Mouse (Mus musculus): ENCODE results near the gene Dnajc28. TPM values are rescaled to one million over a fixed set of nuclear protein-coding genes. Genes with fewer than 3 reads are reported as not detected.

Dnajc28 gene
- polyA plus RNA-seq, 1 experiment from 2014 or later, result 4.1 TPM

GRCm38 (mm10) chr16:91628673-91629072 is 9.8 kb upstream of the Dnajc28 start:
- Histone ChIP-seq H3K4me1 (ENCODE audit: control insufficient read depth, insufficient read depth, low read length) (no peaks in the 10 kb centered on the region), H3K9me3 (ENCODE audit: control insufficient read depth, low read depth, low read length) (no peaks in the 10 kb centered on the region), H3K36me3 (ENCODE audit: control insufficient read depth, insufficient read depth, low read length) (peaks cover 71% of the 10 kb centered on the region), H3K27me3 (ENCODE audit: control insufficient read depth, insufficient read depth, low read length) (no peaks in the 10 kb centered on the region), H3K27ac (ENCODE audit: low read length) (no peak overlapping the region), H3K4me3 (ENCODE audit: low read depth, low read length) (no peak overlapping the region), H3K9ac (replicated peaks; ENCODE audit: low read depth, low read length) (no peak overlapping the region), H3K4me2 (replicated peaks; ENCODE audit: low read depth, low read length) (no peak overlapping the region)
- ATAC-seq (ENCODE audit: insufficient number of reproducible peaks, insufficient read depth, low FRiP score, low read depth), result no peak
- WGBS, result 89% methylated on average over 3 of the region's 3 CpGs

- Histone ChIP-seq H3K9ac (replicated peaks; ENCODE audit: low read depth, low read length) (no peak overlapping the region), H3K36me3 (ENCODE audit: control insufficient read depth, insufficient read depth, low read length) (peaks cover 75% of the 10 kb centered on the region), H3K4me3 (ENCODE audit: low read depth, low read length) (no peak overlapping the region), H3K27me3 (ENCODE audit: control insufficient read depth, insufficient read depth, low read length) (no peaks in the 10 kb centered on the region), H3K27ac (ENCODE audit: low read length) (no peak overlapping the region), H3K4me1 (ENCODE audit: control insufficient read depth, insufficient read depth, low read length) (no peaks in the 10 kb centered on the region), H3K9me3 (ENCODE audit: control insufficient read depth, low read depth, low read length) (no peaks in the 10 kb centered on the region), H3K4me2 (replicated peaks; ENCODE audit: low read depth, low read length) (no peak overlapping the region)
- WGBS, result 83% methylated on average over 7 of the region's 7 CpGs
- no peak for ATAC-seq (ENCODE audit: insufficient number of reproducible peaks, insufficient read depth, low FRiP score, low read depth)
Observed at GRCm38 (mm10) chr16:91627831-91628230, 9.0 kb upstream of the Dnajc28 start.

GRCm38 (mm10) chr16:91623074-91623473 is 4.2 kb upstream of the Dnajc28 start:
- Histone ChIP-seq H3K9ac (replicated peaks; ENCODE audit: low read depth, low read length) (no peak overlapping the region), H3K27me3 (ENCODE audit: control insufficient read depth, insufficient read depth, low read length) (no peaks in the 10 kb centered on the region), H3K4me2 (replicated peaks; ENCODE audit: low read depth, low read length) (no peak overlapping the region), H3K27ac (ENCODE audit: low read length) (no peak overlapping the region), H3K4me3 (ENCODE audit: low read depth, low read length) (no peak overlapping the region), H3K9me3 (ENCODE audit: control insufficient read depth, low read depth, low read length) (no peaks in the 10 kb centered on the region), H3K36me3 (ENCODE audit: control insufficient read depth, insufficient read depth, low read length) (peaks cover 60% of the 10 kb centered on the region), H3K4me1 (ENCODE audit: control insufficient read depth, insufficient read depth, low read length) (no peaks in the 10 kb centered on the region)
- 96% methylated on average over 9 of the region's 9 CpGs for WGBS
- no peak for ATAC-seq (ENCODE audit: insufficient number of reproducible peaks, insufficient read depth, low FRiP score, low read depth)

GRCm38 (mm10) chr16:91620991-91621390 is 2.2 kb upstream of the Dnajc28 start:
- Histone ChIP-seq H3K4me2 (replicated peaks; ENCODE audit: low read depth, low read length) (no peak overlapping the region), H3K9me3 (ENCODE audit: control insufficient read depth, low read depth, low read length) (no peaks in the 10 kb centered on the region), H3K4me3 (ENCODE audit: low read depth, low read length) (no peak overlapping the region), H3K27me3 (ENCODE audit: control insufficient read depth, insufficient read depth, low read length) (no peaks in the 10 kb centered on the region), H3K9ac (replicated peaks; ENCODE audit: low read depth, low read length) (no peak overlapping the region), H3K4me1 (ENCODE audit: control insufficient read depth, insufficient read depth, low read length) (no peaks in the 10 kb centered on the region), H3K27ac (ENCODE audit: low read length) (no peak overlapping the region), H3K36me3 (ENCODE audit: control insufficient read depth, insufficient read depth, low read length) (peaks cover 50% of the 10 kb centered on the region)
- WGBS, result 85% methylated on average over 11 of the region's 11 CpGs
- ATAC-seq (ENCODE audit: insufficient number of reproducible peaks, insufficient read depth, low FRiP score, low read depth), result no peak

GRCm38 (mm10) chr16:91620185-91620584 is 1.4 kb upstream of the Dnajc28 start:
- H3K4me2 ChIP-seq (replicated peaks; ENCODE audit: low read depth, low read length), result no peak overlapping the region
- H3K27ac ChIP-seq (ENCODE audit: low read length), result no peak overlapping the region
- no peaks in the 10 kb centered on the region for H3K27me3 ChIP-seq (ENCODE audit: control insufficient read depth, insufficient read depth, low read length)
- H3K4me3 ChIP-seq (ENCODE audit: low read depth, low read length), result no peak overlapping the region
- H3K4me1 ChIP-seq (ENCODE audit: control insufficient read depth, insufficient read depth, low read length), result no peaks in the 10 kb centered on the region
- no peak for ATAC-seq (ENCODE audit: insufficient number of reproducible peaks, insufficient read depth, low FRiP score, low read depth)
- H3K36me3 ChIP-seq (ENCODE audit: control insufficient read depth, insufficient read depth, low read length), result peaks cover 44% of the 10 kb centered on the region
- no peak overlapping the region for H3K9ac ChIP-seq (replicated peaks; ENCODE audit: low read depth, low read length)
- no peaks in the 10 kb centered on the region for H3K9me3 ChIP-seq (ENCODE audit: control insufficient read depth, low read depth, low read length)
- 88% methylated on average over 5 of the region's 5 CpGs for WGBS

GRCm38 (mm10) chr16:91614552-91614951 is 4.3 kb downstream of the Dnajc28 start:
- Histone ChIP-seq H3K9me3 (ENCODE audit: control insufficient read depth, low read depth, low read length) (no peaks in the 10 kb centered on the region), H3K4me3 (ENCODE audit: low read depth, low read length) (no peak overlapping the region), H3K27me3 (ENCODE audit: control insufficient read depth, insufficient read depth, low read length) (no peaks in the 10 kb centered on the region), H3K9ac (replicated peaks; ENCODE audit: low read depth, low read length) (no peak overlapping the region), H3K36me3 (ENCODE audit: control insufficient read depth, insufficient read depth, low read length) (no peaks in the 10 kb centered on the region), H3K4me2 (replicated peaks; ENCODE audit: low read depth, low read length) (no peak overlapping the region), H3K4me1 (ENCODE audit: control insufficient read depth, insufficient read depth, low read length) (no peaks in the 10 kb centered on the region), H3K27ac (ENCODE audit: low read length) (no peak overlapping the region)
- WGBS, result 83% methylated on average over 6 of the region's 6 CpGs
- no peak for ATAC-seq (ENCODE audit: insufficient number of reproducible peaks, insufficient read depth, low FRiP score, low read depth)

GRCm38 (mm10) chr16:91612525-91612924 is 6.3 kb downstream of the Dnajc28 start:
- H3K4me3 ChIP-seq (ENCODE audit: low read depth, low read length), result no peak overlapping the region
- no peak overlapping the region for H3K4me2 ChIP-seq (replicated peaks; ENCODE audit: low read depth, low read length)
- no peaks in the 10 kb centered on the region for H3K9me3 ChIP-seq (ENCODE audit: control insufficient read depth, low read depth, low read length)
- no peaks in the 10 kb centered on the region for H3K4me1 ChIP-seq (ENCODE audit: control insufficient read depth, insufficient read depth, low read length)
- no peaks in the 10 kb centered on the region for H3K36me3 ChIP-seq (ENCODE audit: control insufficient read depth, insufficient read depth, low read length)
- H3K9ac ChIP-seq (replicated peaks; ENCODE audit: low read depth, low read length), result no peak overlapping the region
- ATAC-seq (ENCODE audit: insufficient number of reproducible peaks, insufficient read depth, low FRiP score, low read depth), result no peak
- H3K27me3 ChIP-seq (ENCODE audit: control insufficient read depth, insufficient read depth, low read length), result no peaks in the 10 kb centered on the region
- no peak overlapping the region for H3K27ac ChIP-seq (ENCODE audit: low read length)
- WGBS, result 61% methylated on average over 5 of the region's 5 CpGs

GRCm38 (mm10) chr16:91611248-91611647 is 7.6 kb downstream of the Dnajc28 start:
- H3K27me3 ChIP-seq (ENCODE audit: control insufficient read depth, insufficient read depth, low read length), result no peaks in the 10 kb centered on the region
- WGBS, result 72% methylated on average over 11 of the region's 11 CpGs
- H3K9ac ChIP-seq (replicated peaks; ENCODE audit: low read depth, low read length), result no peak overlapping the region
- H3K4me1 ChIP-seq (ENCODE audit: control insufficient read depth, insufficient read depth, low read length), result no peaks in the 10 kb centered on the region
- no peak overlapping the region for H3K4me2 ChIP-seq (replicated peaks; ENCODE audit: low read depth, low read length)
- H3K36me3 ChIP-seq (ENCODE audit: control insufficient read depth, insufficient read depth, low read length), result no peaks in the 10 kb centered on the region
- H3K4me3 ChIP-seq (ENCODE audit: low read depth, low read length), result no peak overlapping the region
- no peak overlapping the region for H3K27ac ChIP-seq (ENCODE audit: low read length)
- H3K9me3 ChIP-seq (ENCODE audit: control insufficient read depth, low read depth, low read length), result no peaks in the 10 kb centered on the region
- no peak for ATAC-seq (ENCODE audit: insufficient number of reproducible peaks, insufficient read depth, low FRiP score, low read depth)

- no peak overlapping the region for H3K27ac ChIP-seq (ENCODE audit: low read length)
- ATAC-seq (ENCODE audit: insufficient number of reproducible peaks, insufficient read depth, low FRiP score, low read depth), result no peak
- no peaks in the 10 kb centered on the region for H3K36me3 ChIP-seq (ENCODE audit: control insufficient read depth, insufficient read depth, low read length)
- no peak overlapping the region for H3K4me2 ChIP-seq (replicated peaks; ENCODE audit: low read depth, low read length)
- no peak overlapping the region for H3K4me3 ChIP-seq (ENCODE audit: low read depth, low read length)
- no peak overlapping the region for H3K9ac ChIP-seq (replicated peaks; ENCODE audit: low read depth, low read length)
- no peaks in the 10 kb centered on the region for H3K9me3 ChIP-seq (ENCODE audit: control insufficient read depth, low read depth, low read length)
- H3K4me1 ChIP-seq (ENCODE audit: control insufficient read depth, insufficient read depth, low read length), result no peaks in the 10 kb centered on the region
- WGBS, result 63% methylated on average over 9 of the region's 9 CpGs
- H3K27me3 ChIP-seq (ENCODE audit: control insufficient read depth, insufficient read depth, low read length), result no peaks in the 10 kb centered on the region
Observed at GRCm38 (mm10) chr16:91609501-91610245, 9.2 kb downstream of the Dnajc28 start.
